Mouse (Mus musculus) myocyte (in vitro differentiated cells): Measurements from ENCODE around the gene Ugt1a8.

ENCODE experiments used
- CEBPB ChIP-seq: IDR thresholded peaks from 2 replicates; pipeline ENCODE4 v1.6.1; 2011; ENCODE audit warnings: mild to moderate bottlenecking, moderate library complexity; ENCODE audit not compliant: poor library complexity, insufficient read depth, severe bottlenecking
- E2F4 ChIP-seq: IDR thresholded peaks from one replicate; pipeline ENCODE4 v1.6.1; 2011; ENCODE audit warnings: mild to moderate bottlenecking, control low read depth, moderate library complexity; ENCODE audit not compliant: insufficient read depth
- POLR2A ChIP-seq: IDR thresholded peaks from one replicate; pipeline ENCODE4 v1.6.1; 2011; ENCODE audit warnings: low read depth, mild to moderate bottlenecking, control low read depth, moderate library complexity; ENCODE audit not compliant: insufficient read length
- SRF ChIP-seq: IDR thresholded peaks from one replicate; pipeline ENCODE4 v1.6.1; 2011; ENCODE audit warnings: low read depth; ENCODE audit not compliant: control insufficient read depth, insufficient read length

- TF ChIP-seq POLR2A = no peak
- TF ChIP-seq SRF = no peak
- no peak for TF ChIP-seq E2F4
- TF ChIP-seq CEBPB = no peak
These were observed 70.8 kb downstream of the Ugt1a8 start for GRCm38 (mm10) chr1:88158430-88158829.
